Mouse (Mus musculus): Measurements from ENCODE around the gene Fam205a1.
"Not testable (repeated sequence)": the region's sequence is repeated elsewhere in the genome, so short reads cannot be mapped to it uniquely, and the experiment has no call there.

The Fam205a1 gene

DNA sequence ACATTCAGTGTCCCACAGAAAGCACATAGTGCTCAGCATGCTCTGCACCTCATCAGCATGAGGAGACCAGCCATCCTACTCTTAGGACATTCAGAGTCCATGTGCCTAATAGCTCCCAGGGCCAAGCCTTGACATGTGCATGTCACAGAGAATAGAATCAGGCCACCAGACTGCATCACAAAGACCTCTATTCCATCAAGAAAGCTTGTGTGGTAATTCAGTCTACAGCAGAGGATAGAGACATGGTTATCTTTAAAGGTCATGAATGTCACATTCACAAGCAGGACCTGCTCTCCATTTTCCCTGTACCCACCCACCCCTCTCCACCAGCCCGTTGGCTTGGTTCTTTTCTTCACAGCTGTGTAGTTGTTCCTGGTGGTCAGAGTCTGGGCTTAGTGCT, at the start of gene Fam205a1:
Gene Fam205a1, minus strand, starts transcription at position 101 of the 400 bp plus-strand sequence.
- DNase-seq, result not testable (repeated sequence)

DNA sequence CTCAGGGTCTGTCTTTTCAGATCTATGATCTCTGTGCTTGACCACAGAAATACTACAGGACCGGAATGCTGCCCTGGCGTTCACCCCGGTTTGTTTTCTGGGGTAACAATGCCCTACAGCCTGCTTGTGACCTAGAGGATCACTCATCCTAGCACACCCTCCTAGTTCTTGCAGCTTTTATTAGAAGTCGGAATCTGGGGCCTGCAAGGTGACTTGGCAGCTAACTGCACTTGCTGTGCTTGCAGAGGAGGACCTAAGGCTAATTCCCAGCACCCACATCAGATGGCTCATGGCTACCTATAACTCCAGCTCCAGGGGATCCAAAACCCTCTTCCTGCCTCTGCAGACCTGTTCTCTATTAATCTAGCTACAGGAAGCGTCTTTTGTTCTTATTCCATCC, 49.0 kb upstream of the Fam205a1 start:
- no peak for DNase-seq

DNA sequence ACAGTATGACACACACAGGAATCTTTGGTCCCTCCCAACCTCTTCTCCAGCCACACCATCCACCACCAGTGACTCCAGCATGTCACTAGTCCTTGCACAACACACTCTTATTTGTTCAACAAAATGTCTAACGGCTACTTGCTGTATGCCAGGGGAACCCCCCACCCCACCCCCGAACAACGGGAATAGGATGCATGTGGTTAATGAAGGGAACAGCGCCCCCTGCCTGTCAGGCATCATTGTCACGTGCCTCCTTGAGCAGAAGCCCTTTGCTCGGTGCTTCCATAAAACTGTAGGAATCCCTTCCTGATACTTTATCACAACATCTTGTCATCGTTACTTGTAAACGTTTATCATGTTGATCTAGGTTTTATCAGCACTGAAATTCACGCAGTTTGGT, 48.5 kb upstream of the Fam205a1 start:
- DNase-seq, result peak; percentile 58

DNA sequence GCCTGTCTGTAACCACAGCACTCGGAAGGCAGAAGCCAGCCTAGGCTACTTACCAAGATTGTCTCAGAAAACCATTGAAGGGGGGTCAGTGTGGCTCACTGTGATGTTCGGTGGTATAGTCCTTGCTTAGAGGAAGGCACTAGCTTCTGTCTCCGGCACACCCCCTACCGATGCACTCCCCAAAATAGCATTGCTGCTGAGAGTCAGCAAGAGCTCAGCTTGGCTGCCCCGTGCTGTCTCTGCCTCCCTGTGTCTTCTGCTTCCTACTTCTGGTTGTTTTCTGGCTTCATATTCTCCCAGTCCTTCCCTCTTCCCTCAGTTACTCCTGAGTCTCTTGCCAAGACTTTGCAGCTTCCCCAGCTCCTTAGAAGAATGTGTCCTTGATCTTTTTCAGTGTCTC, 47.2 kb upstream of the Fam205a1 start:
- no peak for DNase-seq

DNA sequence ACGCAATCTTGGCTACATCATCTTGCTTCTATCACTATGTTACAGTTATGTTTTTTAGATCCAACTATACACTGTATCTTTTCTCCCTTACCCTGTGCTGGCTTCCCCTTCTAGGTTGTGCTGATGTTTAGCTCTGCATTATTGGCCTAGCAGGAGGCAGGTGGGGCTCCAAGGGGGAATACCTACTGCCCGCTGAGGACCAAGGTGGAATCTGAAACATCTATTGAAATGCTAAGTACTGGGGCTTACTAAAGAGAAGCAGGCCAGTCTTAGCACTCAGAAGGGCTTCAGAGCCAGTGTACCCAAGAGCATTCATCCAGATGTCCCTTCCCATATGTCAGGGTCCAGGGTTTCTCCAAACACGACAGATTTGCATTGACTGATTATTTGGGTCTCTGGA, 45.2 kb upstream of the Fam205a1 start:
- no peak for DNase-seq

DNA sequence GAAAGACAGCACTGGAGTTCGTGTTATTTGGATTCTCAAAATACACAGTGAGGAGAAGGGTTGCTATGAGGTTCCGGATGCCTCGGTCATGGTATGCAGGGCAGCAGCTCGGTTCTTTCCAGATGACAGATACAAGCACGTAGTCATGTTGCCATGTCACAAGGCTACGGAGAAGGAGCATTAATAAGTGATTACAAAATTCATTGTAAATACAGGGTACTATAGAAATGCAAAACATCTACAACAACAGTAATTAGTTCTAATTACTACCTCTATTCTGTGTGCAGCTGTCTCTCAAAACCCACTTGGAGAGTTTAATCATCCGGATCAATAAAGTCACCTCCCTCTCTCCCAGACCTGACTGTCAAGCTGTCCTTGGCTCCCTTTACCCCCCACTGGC, 41.4 kb upstream of the Fam205a1 start:
- no peak for DNase-seq

DNA sequence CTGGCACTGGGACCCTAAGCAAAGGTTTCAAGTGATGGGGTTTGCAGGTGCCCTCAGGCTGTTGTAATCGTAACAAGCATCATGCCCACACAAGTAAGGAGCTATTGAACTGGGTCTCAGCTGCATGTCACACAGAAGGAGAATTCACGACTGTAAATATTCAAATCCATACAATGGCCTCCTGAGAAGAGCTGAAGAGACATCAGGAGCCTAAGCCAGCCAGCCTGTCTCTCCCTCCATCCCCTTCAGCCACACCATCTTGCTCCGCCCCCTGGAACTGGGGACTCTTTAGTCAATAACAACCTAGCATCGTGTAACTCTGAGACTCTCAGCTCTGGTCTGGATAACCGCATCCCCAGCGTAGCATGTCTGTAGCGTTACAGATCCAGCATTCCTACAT, 37.5 kb upstream of the Fam205a1 start:
- no peak for DNase-seq

DNA sequence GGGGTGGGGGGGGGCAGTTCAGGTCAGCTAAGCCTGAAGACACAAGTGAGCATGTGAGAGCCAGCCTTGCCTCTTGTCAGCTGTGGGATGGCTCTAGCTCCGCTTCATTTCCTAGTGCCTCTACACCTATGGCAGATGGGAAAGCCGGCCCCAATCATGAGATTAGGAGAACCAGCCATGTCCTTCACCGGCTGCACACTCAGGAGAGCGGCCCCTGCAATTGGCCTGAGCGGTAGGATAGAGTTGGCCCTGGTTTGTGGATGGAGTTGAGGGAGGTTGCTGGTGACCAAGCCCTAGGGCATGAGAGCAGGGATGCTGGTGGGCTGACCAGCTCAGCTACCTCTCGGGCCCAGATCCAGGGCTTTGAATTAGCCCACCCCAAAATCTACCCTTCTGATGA, 35.1 kb upstream of the Fam205a1 start:
- no peak for DNase-seq

DNA sequence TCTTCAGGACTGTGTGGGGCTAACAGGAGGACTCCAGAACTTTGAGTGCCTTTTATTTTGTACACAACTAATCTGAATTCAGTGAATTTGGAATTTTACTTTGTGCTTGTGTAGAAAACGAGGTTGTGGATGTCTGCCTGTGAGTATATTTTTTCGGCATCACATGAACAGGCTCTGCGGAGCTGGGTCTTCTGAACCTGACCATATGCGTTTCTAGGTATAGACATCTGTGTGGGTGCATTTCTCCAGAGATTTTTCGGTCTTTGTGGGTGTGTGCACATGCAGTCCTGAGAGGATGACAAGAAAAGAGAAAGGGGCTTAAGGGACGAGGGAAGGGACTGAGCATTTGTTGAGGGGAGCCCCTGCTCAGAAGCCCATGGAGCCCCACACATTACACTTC, 33.2 kb upstream of the Fam205a1 start:
- DNase-seq, result no peak

DNA sequence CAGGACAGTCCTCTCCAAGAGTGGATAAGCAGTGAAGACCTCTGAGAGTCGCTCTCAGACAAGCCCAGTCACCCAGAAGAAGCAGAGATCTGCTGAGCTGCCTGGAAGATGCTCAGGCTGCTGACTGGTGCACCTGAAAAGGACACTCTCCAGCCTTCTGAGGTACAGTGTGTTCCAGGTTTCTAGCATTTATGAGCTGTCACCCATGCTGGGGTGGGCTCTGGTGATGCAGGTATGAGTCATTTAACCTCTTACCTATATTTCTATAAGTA, 26.9 kb upstream of the Fam205a1 start:
- no peak for DNase-seq

DNA sequence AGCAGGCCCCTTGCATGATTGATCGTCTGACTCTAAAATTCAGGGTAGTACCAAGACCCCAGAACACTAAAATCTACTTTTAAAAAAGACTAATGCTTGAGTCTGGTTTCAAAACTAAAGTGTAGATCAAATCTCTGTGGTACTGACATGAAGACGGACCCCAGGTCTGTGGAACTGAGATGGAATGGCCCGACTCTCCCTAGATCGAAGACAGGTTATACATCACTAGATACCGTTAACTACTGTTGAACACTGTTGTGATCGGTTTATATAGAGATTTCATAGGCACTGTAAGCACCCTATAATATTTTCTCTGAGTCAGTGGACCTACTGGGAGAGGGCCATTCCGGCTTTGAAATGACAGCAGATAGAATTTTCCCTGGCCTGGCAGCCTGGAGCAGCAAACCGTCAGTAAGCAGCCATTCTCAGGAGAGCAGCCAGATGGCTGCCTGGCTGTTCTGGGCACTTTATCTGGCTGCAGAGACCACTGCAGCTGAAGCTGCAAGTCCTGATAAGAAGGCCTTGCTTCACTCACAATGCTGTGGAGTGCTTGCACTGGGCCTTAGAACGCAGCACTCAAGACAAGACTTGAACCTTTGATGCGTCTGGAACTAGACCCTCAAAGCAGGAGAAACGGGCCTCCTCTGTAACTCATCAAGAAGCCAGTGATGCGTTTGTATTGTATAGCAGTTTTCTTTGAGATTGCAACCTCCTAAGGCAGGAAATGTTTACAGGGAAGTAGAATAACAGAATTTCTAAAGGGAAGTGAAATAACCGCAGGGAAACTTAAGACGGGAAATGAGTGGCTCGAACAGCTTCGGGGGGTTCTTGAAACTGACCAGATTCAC, 26.4 kb upstream of the Fam205a1 start:
- DNase-seq, result no peak

DNA sequence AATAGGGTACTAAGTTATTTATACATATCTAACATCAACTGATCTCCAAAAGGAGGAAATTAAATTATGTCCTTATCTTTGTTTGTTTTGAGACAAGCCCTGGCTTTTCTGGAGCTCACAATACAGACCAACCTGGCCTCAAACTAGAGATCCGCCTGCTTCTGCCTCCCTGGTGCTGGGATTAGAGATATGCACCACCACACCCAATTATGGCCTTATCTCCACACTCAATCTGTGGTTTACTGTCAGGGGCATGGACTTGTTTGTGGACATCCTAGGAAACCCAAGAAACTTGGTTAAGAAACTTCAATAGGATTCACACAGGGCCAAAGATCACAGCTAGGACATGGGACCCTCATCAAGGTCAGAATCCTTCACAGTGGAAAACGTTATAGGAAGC, 24.0 kb upstream of the Fam205a1 start:
- no peak for DNase-seq

DNA sequence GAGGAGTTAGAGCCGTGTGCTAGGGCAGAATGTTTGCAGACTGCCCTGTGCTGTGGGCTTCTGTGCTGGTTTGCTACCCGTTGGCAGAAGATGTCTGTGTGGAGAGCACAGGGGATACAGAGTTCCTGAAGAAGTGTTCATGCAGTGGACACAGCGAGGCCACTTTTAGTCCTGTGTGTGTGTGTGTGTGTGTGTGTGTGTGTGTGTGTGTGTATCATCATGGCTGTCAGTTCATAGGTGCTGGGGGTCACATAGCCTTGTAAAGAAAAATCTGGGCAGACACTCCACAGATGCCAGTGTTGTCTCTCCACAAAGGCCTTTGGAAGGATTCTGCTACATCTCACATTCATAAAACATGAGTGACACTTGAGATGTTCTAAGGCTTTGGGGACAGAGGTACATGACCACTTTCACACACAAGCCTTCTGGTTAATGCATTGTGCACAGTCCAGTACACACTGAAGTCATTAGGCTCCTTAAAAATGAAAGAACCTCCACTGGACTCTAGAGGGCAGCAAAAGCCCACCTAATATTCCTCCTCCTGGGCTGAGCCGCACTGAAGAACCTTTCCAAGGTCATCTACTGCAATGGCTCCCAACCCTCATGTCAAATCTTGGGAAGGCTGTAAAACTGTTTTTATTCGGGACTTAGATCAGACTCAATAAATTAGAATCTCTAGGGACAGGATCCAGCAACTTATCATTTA, 23.1 kb upstream of the Fam205a1 start:
- DNase-seq, result peak; percentile 84

DNA sequence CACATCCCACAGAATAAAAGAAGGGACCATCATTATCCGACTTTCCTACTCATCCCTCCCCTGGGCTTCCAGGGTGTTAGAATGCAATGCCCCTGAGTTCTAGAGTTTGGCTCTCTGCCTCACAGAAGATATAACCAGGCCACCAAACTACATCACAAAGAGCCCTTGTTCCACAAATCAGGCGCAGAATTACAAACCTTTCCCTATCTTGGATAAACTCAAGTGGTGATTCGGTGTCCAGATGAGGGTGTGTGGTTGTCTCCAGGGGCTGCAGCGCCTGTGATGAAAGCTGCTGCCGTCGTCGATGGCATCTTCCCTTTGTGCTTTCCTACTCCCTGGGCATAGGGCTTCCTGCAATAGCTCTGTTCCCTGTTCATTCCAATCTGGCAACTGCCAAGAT, 20.4 kb upstream of the Fam205a1 start, which contains the start of gene Fam205c:
Gene Fam205c, minus strand, starts transcription at position 101 of the 400 bp plus-strand sequence.
- DNase-seq, result no peak

DNA sequence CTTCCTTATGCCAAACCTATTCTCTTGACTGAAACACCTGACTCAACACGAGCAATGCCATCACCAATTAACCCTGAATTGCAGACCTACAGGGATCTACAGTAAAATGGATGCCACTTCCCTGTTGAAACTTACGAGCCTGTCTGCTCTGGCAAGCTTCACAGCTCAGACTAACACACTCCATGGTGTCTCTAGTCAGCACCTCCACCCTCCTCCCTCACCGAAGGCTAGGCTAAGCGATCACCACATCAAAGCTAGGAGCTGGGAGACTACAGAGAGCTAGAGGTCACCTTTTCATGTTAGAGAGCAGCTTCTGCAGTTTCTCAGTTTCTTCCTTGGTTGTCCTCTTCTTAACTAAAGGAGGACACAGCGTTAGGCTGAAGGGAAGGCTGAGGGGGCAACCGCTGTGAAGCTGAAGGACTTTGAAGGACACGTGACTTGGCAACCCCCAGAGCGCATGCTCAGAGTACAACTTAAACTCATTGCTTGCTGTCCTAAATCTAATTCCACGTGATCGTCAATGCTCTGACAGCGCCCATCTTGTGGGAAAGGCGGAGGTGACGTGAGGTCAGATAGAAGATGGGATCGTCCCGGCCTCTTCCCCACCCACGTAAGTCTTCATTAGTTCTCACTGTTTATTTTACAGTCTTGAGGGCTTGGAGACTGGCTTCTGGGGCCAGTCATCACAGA, 19.2 kb upstream of the Fam205a1 start:
- DNase-seq, result no peak

DNA sequence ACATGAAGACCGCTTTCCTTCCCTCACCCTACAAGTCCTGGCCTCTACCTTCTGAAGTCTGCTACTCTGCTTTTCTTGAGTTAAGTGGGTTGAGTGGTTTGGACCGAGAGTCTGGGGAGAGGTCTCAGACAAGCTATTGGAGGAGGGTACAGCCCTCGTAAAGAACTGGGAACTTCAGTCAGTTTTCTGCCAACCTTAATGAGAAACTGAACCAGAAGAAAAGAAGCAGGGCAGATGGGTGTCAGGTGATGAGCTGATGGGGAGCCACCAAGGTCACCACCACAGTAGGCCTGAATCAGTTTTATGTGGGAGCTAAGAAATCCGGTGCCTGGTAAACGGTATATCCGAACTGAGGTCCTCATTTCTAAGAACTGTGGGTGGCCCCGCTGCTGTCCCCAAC, 18.5 kb upstream of the Fam205a1 start:
- DNase-seq, result no peak

DNA sequence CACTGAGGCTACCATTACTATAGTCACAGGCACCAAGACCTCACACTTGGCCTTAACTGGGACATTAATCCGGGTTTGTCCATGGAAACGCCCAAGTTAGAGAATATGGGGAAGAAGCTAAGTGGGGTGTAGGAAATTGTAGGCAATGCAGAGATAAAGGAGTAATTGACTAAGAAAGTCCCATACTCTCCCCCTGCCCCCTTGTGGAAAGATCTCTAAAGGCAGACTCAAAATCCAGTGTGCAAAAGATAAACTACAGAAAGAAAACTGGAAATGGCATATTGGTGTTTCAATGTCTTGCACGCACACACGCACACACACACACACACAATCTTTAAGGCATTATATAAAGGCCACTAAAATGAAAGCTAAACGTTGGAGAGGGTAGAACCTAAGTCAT, 17.1 kb upstream of the Fam205a1 start:
- DNase-seq, result no peak

DNA sequence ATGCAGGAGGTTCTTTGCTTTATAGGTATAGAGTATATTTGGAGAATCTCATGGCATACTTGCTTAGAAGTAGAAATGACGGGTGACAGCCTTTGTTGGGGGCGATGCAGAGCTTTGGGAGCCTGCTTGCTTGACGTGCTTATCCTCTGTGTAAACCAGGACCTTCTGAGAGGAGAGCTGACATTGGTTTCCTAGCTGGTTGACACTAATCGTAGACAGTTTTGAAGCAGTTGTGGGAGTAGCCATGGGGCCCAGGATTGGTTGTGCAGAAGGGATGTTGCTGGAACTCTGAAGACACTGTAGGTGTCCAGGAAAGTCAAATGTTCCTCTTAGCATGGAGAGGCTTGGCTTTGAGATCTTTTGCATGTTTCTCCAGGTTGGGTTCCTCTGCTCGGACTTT, 14.5 kb upstream of the Fam205a1 start:
- no peak for DNase-seq

DNA sequence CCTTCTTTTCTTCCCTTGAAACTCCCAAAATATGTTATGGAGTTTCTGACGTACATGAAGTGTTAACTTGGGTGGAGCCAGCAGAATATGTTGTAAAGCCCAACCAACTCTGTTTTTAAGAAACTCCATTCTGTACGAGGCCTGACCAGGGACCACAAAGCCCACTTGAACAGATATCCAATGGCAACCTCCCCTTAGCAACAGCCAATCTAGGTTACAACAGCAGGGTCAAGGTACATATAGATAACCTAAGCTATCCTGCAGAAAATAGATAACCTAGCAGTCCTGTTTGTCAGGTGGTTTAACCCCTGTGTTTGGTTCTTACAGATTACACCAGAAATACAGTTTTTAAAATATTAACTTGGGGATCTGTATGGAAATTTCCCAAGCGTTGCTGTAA, 13.7 kb upstream of the Fam205a1 start:
- no peak for DNase-seq

DNA sequence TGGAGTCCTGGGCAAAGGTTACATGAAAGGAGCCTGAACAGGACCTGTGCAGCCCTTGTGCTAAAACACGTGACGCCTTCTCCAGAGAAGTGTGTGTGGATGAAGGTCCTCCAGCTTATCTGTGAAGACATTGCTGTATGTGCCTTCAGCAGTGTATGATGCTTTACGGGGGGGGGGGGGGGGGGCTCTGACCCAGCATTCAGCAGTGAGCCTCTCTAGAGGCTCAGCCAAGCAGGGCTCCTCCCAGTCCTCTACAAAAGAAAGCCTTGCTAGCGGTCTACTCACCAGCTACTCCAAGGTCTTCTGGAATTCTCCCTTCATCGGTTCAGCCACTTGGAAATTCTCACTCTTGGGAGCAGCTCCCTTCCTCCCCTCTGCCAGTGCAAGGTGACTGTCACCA, 9.8 kb upstream of the Fam205a1 start:
- DNase-seq, result not testable (repeated sequence)

DNA sequence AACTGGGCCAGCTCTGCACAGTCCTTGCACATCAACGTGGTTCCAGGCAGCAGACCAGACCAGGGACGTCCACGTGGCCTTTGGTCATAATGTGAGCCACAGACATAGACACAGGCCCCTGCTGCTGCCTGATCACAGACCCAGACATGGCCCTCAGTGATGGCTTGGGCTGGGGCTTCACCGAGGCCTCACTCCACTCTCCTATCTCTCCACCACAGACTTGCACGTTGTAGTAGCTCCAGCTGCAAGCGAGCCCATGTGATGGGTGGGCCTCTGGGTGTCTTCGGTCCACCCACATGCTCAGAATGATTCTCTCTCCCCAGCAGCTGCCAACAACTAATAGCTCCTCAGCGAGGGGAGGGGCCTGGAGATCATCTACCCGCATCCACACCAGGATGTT, 6.8 kb upstream of the Fam205a1 start:
- not testable (repeated sequence) for DNase-seq

DNA sequence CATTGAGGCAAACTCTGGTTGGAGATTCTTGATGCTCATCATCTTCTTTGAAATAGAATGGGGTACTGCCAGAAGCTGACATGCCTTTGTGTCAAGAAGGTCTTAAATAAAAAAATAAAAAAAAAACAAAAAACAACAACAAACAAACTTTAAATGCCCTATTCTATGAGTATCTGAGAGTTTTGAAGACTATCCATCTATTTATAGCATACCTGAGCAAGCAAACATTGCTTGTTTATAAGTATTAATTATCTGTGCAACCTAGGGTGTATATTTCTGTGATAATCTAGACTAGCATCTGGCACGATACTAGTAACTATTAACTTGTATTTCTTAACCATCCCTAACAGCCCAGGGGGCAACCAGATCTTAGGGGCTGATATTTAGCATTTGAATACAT, 3.0 kb upstream of the Fam205a1 start, which contains the start of gene Gm12394:
Gene Gm12394, minus strand, starts transcription at position 101 of the 400 bp plus-strand sequence.
- not testable (repeated sequence) for DNase-seq

Data from retina, postnatal 1 day (tissue).